Comparison of ENCODE assay signal across 9 mouse cellular contexts in genomic region chr2:165954872-165955271, GRCm38 (mm10). TPM values are rescaled to one million over a fixed set of nuclear protein-coding genes. Genes with fewer than 3 reads are reported as not detected.
DNase-seq lines count a peak whose midpoint lies in the region; ATAC-seq and TF ChIP-seq lines count a peak whose summit lies in the region.
"Had no signal": no experiment of that assay in that cellular context is flagged by ENCODE, and none has a peak within 500 bp of the region (broad histone marks: within the 10 kb centered on the region; RNA-seq: fewer than 3 reads in every experiment).

No protein-coding gene starts in this region.

- H3K9me3 ChIP-seq in embryonic facial prominence, embryonic 14.5 days (ENCODE audit: control insufficient read depth, low read length): no peaks in the 10 kb centered on the region
- H3K9me3 ChIP-seq in intestine, postnatal 0 days (ENCODE audit: control insufficient read depth): no peaks in the 10 kb centered on the region
- H3K9me3 ChIP-seq in lung, embryonic 16.5 days (ENCODE audit: control insufficient read depth, low read length): no peaks in the 10 kb centered on the region
- H3K9me3 ChIP-seq in stomach, embryonic 14.5 days (ENCODE audit: control insufficient read depth, low read depth, low read length): no peaks in the 10 kb centered on the region
- no peaks in the 10 kb centered on the region for H3K9me3 ChIP-seq in midbrain, postnatal 0 days (ENCODE audit: low read length)
- H3K9me3 ChIP-seq: midbrain, embryonic 12.5 days had no signal

- DNase-seq in right cerebral cortex, adult 18-20 months: peak; percentile 6
- no peak for DNase-seq in right cerebral cortex, postnatal 4 days
- peak; percentile 43 for DNase-seq in embryonic facial prominence, embryonic 14.5 days (ENCODE audit: low spot score)
- DNase-seq in cerebellum, adult 8-10 months: no peak
- DNase-seq in midbrain, postnatal 0 days (ENCODE audit: low spot score): no peak

- H3K27me3 ChIP-seq in embryonic facial prominence, embryonic 14.5 days (replicated peaks; ENCODE audit: control insufficient read depth, insufficient read depth, low read length): no peaks in the 10 kb centered on the region
- no peaks in the 10 kb centered on the region for H3K27me3 ChIP-seq in intestine, postnatal 0 days (replicated peaks; ENCODE audit: control insufficient read depth, insufficient read depth, low read length)
- no peaks in the 10 kb centered on the region for H3K27me3 ChIP-seq in lung, embryonic 16.5 days (ENCODE audit: control insufficient read depth, insufficient read depth, low read depth, low read length)
- no peaks in the 10 kb centered on the region for H3K27me3 ChIP-seq in stomach, embryonic 14.5 days (ENCODE audit: control insufficient read depth, insufficient read depth, low read length)
- H3K27me3 ChIP-seq in midbrain, postnatal 0 days (ENCODE audit: insufficient read depth, low read length): no peaks in the 10 kb centered on the region
- H3K27me3 ChIP-seq: midbrain, embryonic 12.5 days had no signal

- no peaks in the 10 kb centered on the region for H3K4me1 ChIP-seq in embryonic facial prominence, embryonic 14.5 days (ENCODE audit: control insufficient read depth, insufficient read depth, low read length)
- no peaks in the 10 kb centered on the region for H3K4me1 ChIP-seq in intestine, postnatal 0 days (replicated peaks; ENCODE audit: control insufficient read depth, insufficient read depth, low read length)
- H3K4me1 ChIP-seq in lung, embryonic 16.5 days (replicated peaks; ENCODE audit: control insufficient read depth, insufficient read depth, low read length): peaks cover 3% of the 10 kb centered on the region; the same call in 1 of the 2 replicates
- 0 out of 2 replicates have a peak, but pooled peaks cover 3% of the 10 kb centered on the region for H3K4me1 ChIP-seq in stomach, embryonic 14.5 days (ENCODE audit: control insufficient read depth, insufficient read depth, low read length)
- no peaks in the 10 kb centered on the region for H3K4me1 ChIP-seq in midbrain, postnatal 0 days (ENCODE audit: insufficient read depth, low read length)

- no peak for TF ChIP-seq CTCF in intestine, postnatal 0 days (IDR thresholded peaks at IDR 0.05; ENCODE audit: low read depth)
- no peak for TF ChIP-seq CTCF in midbrain, postnatal 0 days (IDR thresholded peaks at IDR 0.05)

- ATAC-seq in embryonic facial prominence, embryonic 14.5 days (ENCODE audit: low read depth): no peak; the same call in 1 of the 2 replicates
- peak; percentile 56; the same call in 1 of the 2 replicates for ATAC-seq in intestine, postnatal 0 days
- peak; percentile 67 for ATAC-seq in lung, embryonic 16.5 days (ENCODE audit: low read depth)
- no peak for ATAC-seq in stomach, embryonic 14.5 days (ENCODE audit: insufficient number of reproducible peaks, insufficient read depth, low FRiP score, low read depth)
- ATAC-seq in midbrain, postnatal 0 days (ENCODE audit: low FRiP score): no peak

- no peak overlapping the region for H3K4me3 ChIP-seq in embryonic facial prominence, embryonic 14.5 days (ENCODE audit: low read depth, low read length)
- H3K4me3 ChIP-seq in intestine, postnatal 0 days (ENCODE audit: low read depth, low read length): no peak overlapping the region
- no peak overlapping the region for H3K4me3 ChIP-seq in lung, embryonic 16.5 days (ENCODE audit: low read length)
- no peak overlapping the region for H3K4me3 ChIP-seq in stomach, embryonic 14.5 days (ENCODE audit: low read depth, low read length)
- no peak overlapping the region for H3K4me3 ChIP-seq in midbrain, postnatal 0 days (ENCODE audit: low read depth, low read length)
- H3K4me3 ChIP-seq: midbrain, embryonic 12.5 days had no signal

- H3K9ac ChIP-seq in embryonic facial prominence, embryonic 14.5 days (ENCODE audit: low read depth, low read length): no peak overlapping the region
- no peak overlapping the region for H3K9ac ChIP-seq in intestine, postnatal 0 days (ENCODE audit: low read depth, low read length)
- no peak overlapping the region for H3K9ac ChIP-seq in lung, embryonic 16.5 days (ENCODE audit: low read length)
- H3K9ac ChIP-seq in stomach, embryonic 14.5 days (replicated peaks; ENCODE audit: low read depth, low read length): no peak overlapping the region
- H3K9ac ChIP-seq in midbrain, postnatal 0 days (replicated peaks; ENCODE audit: low read length, poor library complexity, severe bottlenecking): no peak overlapping the region
- H3K9ac ChIP-seq: midbrain, embryonic 12.5 days had no signal

- H3K27ac ChIP-seq in embryonic facial prominence, embryonic 14.5 days (replicated peaks; ENCODE audit: low read depth, low read length): no peak overlapping the region; the same call in 1 of the 2 replicates
- H3K27ac ChIP-seq in intestine, postnatal 0 days (ENCODE audit: low read depth, low read length): no peak overlapping the region
- H3K27ac ChIP-seq in lung, embryonic 16.5 days (ENCODE audit: low read length): peak overlapping the region; percentile 28
- H3K27ac ChIP-seq in stomach, embryonic 14.5 days (ENCODE audit: low read length): peak overlapping the region; percentile 59; the same call in 1 of the 2 replicates
- no peak overlapping the region for H3K27ac ChIP-seq in midbrain, postnatal 0 days (ENCODE audit: low read depth, low read length)
- H3K27ac ChIP-seq: midbrain, embryonic 12.5 days had no signal

- H3K4me2 ChIP-seq in embryonic facial prominence, embryonic 14.5 days (ENCODE audit: low read depth, low read length): no peak overlapping the region
- H3K4me2 ChIP-seq in intestine, postnatal 0 days (replicated peaks; ENCODE audit: low read depth): peak overlapping the region; percentile 44
- peak overlapping the region; percentile 34 for H3K4me2 ChIP-seq in lung, embryonic 16.5 days (ENCODE audit: low read depth, low read length)
- H3K4me2 ChIP-seq in stomach, embryonic 14.5 days (replicated peaks; ENCODE audit: low read depth, low read length): peak overlapping the region; percentile 19; the same call in 1 of the 2 replicates
- H3K4me2 ChIP-seq in midbrain, postnatal 0 days (ENCODE audit: low read depth, low read length, poor library complexity, severe bottlenecking): no peak overlapping the region
- H3K4me2 ChIP-seq: midbrain, embryonic 12.5 days had no signal

- H3K36me3 ChIP-seq in embryonic facial prominence, embryonic 14.5 days (ENCODE audit: control insufficient read depth, insufficient read depth, low read length): no peaks in the 10 kb centered on the region
- H3K36me3 ChIP-seq in intestine, postnatal 0 days (ENCODE audit: control insufficient read depth, insufficient read depth): no peaks in the 10 kb centered on the region
- no peaks in the 10 kb centered on the region for H3K36me3 ChIP-seq in lung, embryonic 16.5 days (ENCODE audit: control insufficient read depth, insufficient read depth, low read length)
- no peaks in the 10 kb centered on the region for H3K36me3 ChIP-seq in stomach, embryonic 14.5 days (ENCODE audit: control insufficient read depth, insufficient read depth, low read length)
- no peaks in the 10 kb centered on the region for H3K36me3 ChIP-seq in midbrain, postnatal 0 days (ENCODE audit: insufficient read depth, low read length)
- H3K36me3 ChIP-seq: midbrain, embryonic 12.5 days had no signal

- WGBS in embryonic facial prominence, embryonic 14.5 days: 69% methylated on average over 20 of the region's 20 CpGs
- WGBS in intestine, postnatal 0 days: 11% methylated on average over 20 of the region's 20 CpGs
- 30% methylated on average over 20 of the region's 20 CpGs for WGBS in lung, embryonic 16.5 days
- 28% methylated on average over 20 of the region's 20 CpGs for WGBS in stomach, embryonic 14.5 days
- 85% methylated on average over 20 of the region's 20 CpGs for WGBS in midbrain, postnatal 0 days

RNA-seq across cellular contexts. Expression of gene Ncoa3, which starts 37.6 kb away (rescaled TPM):
- polyA plus RNA-seq in embryonic facial prominence, embryonic 14.5 days (2014; fragmentation: Nextera tagmentation; extraction: Ambion mirVana): 15.4 and 15.6 TPM in 2 replicates
- 4.7 and 5.7 TPM in 2 replicates for polyA plus RNA-seq in intestine, postnatal 0 days (2015; fragmentation: Nextera tagmentation; extraction: Ambion mirVana)
- polyA plus RNA-seq in lung, embryonic 16.5 days (2015; fragmentation: Nextera tagmentation; extraction: Ambion mirVana): 11.5 and 12.1 TPM in 2 replicates
- 22.8 and 25.7 TPM in 2 replicates for polyA plus RNA-seq in stomach, embryonic 14.5 days (2014; fragmentation: Nextera tagmentation; extraction: Ambion mirVana)
- total RNA-seq in midbrain, postnatal 0 days (2014; rRNA removed): 40.8 and 40.9 TPM in 2 replicates
- polyA plus RNA-seq in midbrain, postnatal 0 days (2015; fragmentation: Nextera tagmentation; extraction: Ambion mirVana): 12.6 and 14.9 TPM in 2 replicates

RNA-seq across cellular contexts. Expression of gene Zmynd8, which starts 56.1 kb away (rescaled TPM):
- polyA plus RNA-seq in embryonic facial prominence, embryonic 14.5 days (2014; fragmentation: Nextera tagmentation; extraction: Ambion mirVana): 28.6 and 32.7 TPM in 2 replicates
- 43.5 and 57.7 TPM in 2 replicates for polyA plus RNA-seq in intestine, postnatal 0 days (2015; fragmentation: Nextera tagmentation; extraction: Ambion mirVana)
- 40.6 and 48.7 TPM in 2 replicates for polyA plus RNA-seq in lung, embryonic 16.5 days (2015; fragmentation: Nextera tagmentation; extraction: Ambion mirVana)
- 53.1 and 57.6 TPM in 2 replicates for polyA plus RNA-seq in stomach, embryonic 14.5 days (2014; fragmentation: Nextera tagmentation; extraction: Ambion mirVana)
- total RNA-seq in midbrain, postnatal 0 days (2014; rRNA removed): 55.9 and 73.4 TPM in 2 replicates
- 56.8 and 59.0 TPM in 2 replicates for polyA plus RNA-seq in midbrain, postnatal 0 days (2015; fragmentation: Nextera tagmentation; extraction: Ambion mirVana)

Comparison
In these comparisons a context has a peak if more than half of its experiments do, and no peak if none do; other contexts are left out.
1. DNase-seq: peak in right cerebral cortex, adult 18-20 months (single experiment) and embryonic facial prominence, embryonic 14.5 days (single experiment); none in right cerebral cortex, postnatal 4 days (single experiment), cerebellum, adult 8-10 months (single experiment) and midbrain, postnatal 0 days (single experiment).
2. ATAC-seq: peak in intestine, postnatal 0 days (single experiment) and lung, embryonic 16.5 days (single experiment); none in embryonic facial prominence, embryonic 14.5 days (single experiment), stomach, embryonic 14.5 days (single experiment) and midbrain, postnatal 0 days (single experiment).
3. H3K27ac ChIP-seq: peak in lung, embryonic 16.5 days (single experiment) and stomach, embryonic 14.5 days (single experiment); none in embryonic facial prominence, embryonic 14.5 days (single experiment), intestine, postnatal 0 days (single experiment) and midbrain, postnatal 0 days (single experiment).
4. H3K4me2 ChIP-seq: peak in intestine, postnatal 0 days (single experiment), lung, embryonic 16.5 days (single experiment) and stomach, embryonic 14.5 days (single experiment); none in embryonic facial prominence, embryonic 14.5 days (single experiment) and midbrain, postnatal 0 days (single experiment).